9 mouse cellular contexts compared by ENCODE assay signal in genomic region chr11:9119231-9120020, GRCm38 (mm10). TPM values are rescaled to one million over a fixed set of nuclear protein-coding genes. Genes with fewer than 3 reads are reported as not detected.
DNase-seq lines count a peak whose midpoint lies in the region; ATAC-seq and TF ChIP-seq lines count a peak whose summit lies in the region.
"Had no signal": no experiment of that assay in that cellular context is flagged by ENCODE, and none has a peak within 500 bp of the region (broad histone marks: within the 10 kb centered on the region; RNA-seq: fewer than 3 reads in every experiment).

No protein-coding gene starts in this region.

- whole genome bisulfite sequencing in heart, embryonic 15.5 days = 20% methylated on average over 22 of the region's 22 CpGs
- WGBS in hindbrain, postnatal 0 days = 10% methylated on average over 22 of the region's 22 CpGs

- H3K9me3 ChIP-seq in heart, embryonic 15.5 days (replicated peaks) = no peaks in the 10 kb centered on the region
- no peaks in the 10 kb centered on the region for H3K9me3 ChIP-seq in hindbrain, postnatal 0 days (ENCODE audit: low read length)

- H3K27ac ChIP-seq in heart, embryonic 15.5 days = no peak overlapping the region
- no peak overlapping the region for H3K27ac ChIP-seq in hindbrain, postnatal 0 days

- intact Hi-C loops in heart, postnatal 14 days (cut with DNase I) = loop anchor here (5.0 kb wide), 2 partner anchors 67 to 107 kb away; partner anchors contain the start of gene Hus1

- peaks cover 18% of the 10 kb centered on the region; the same call in 1 of the 2 replicates for H3K27me3 ChIP-seq in heart, embryonic 15.5 days
- H3K27me3 ChIP-seq in hindbrain, postnatal 0 days (ENCODE audit: insufficient read depth, low read length) = peaks cover 9% of the 10 kb centered on the region; the same call in 1 of the 2 replicates

- peak overlapping the region; percentile 66 for H3K9ac ChIP-seq in heart, embryonic 15.5 days
- no peak overlapping the region for H3K9ac ChIP-seq in hindbrain, postnatal 0 days (replicated peaks; ENCODE audit: low read length)

- ATAC-seq in heart, embryonic 15.5 days (replicated peaks; ENCODE audit: insufficient number of reproducible peaks, insufficient read depth, low FRiP score, low read depth) = no peak
- no peak for ATAC-seq in hindbrain, postnatal 0 days

- H3K4me3 ChIP-seq in heart, embryonic 15.5 days = peak overlapping the region; percentile 67
- H3K4me3 ChIP-seq in hindbrain, postnatal 0 days (ENCODE audit: low read length) = peak overlapping the region; percentile 44

- H3K36me3 ChIP-seq in heart, embryonic 15.5 days = no peaks in the 10 kb centered on the region
- H3K36me3 ChIP-seq in hindbrain, postnatal 0 days (ENCODE audit: insufficient read depth, low read length) = no peaks in the 10 kb centered on the region

- TF ChIP-seq CTCF in hindbrain, postnatal 0 days (IDR thresholded peaks at IDR 0.05; ENCODE audit: low read depth) = no peak

- peak overlapping the region; percentile 99 for H3K4me2 ChIP-seq in heart, embryonic 15.5 days
- peak overlapping the region; percentile 98 for H3K4me2 ChIP-seq in hindbrain, postnatal 0 days (ENCODE audit: low read depth, low read length)

- peaks cover 28% of the 10 kb centered on the region for H3K4me1 ChIP-seq in heart, embryonic 15.5 days (replicated peaks)
- H3K4me1 ChIP-seq in hindbrain, postnatal 0 days (ENCODE audit: insufficient read depth, low read length) = peaks cover 6% of the 10 kb centered on the region

- no peak for DNase-seq in heart, postnatal 14 days
- peak; percentile 43 for DNase-seq in embryo, embryonic 9.5 days (ENCODE audit: extremely low spot score)
- DNase-seq in hindbrain, postnatal 0 days (ENCODE audit: low spot score) = no peak
- DNase-seq in neural tube, embryonic 10.5 days (ENCODE audit: extremely low spot score, low spot score) = peak; percentile 40
- no peak for DNase-seq in urinary bladder, postnatal 14 days (ENCODE audit: low spot score)
- DNase-seq in testis, postnatal 10 days (ENCODE audit: low spot score) = no peak
- no peak for DNase-seq in layer of hippocampus, adult 9-11 months

RNA-seq across cellular contexts. Expression of gene Upp1, which starts 1.5 kb away (rescaled TPM):
- polyA plus RNA-seq in heart, embryonic 15.5 days (2015; fragmentation: Nextera tagmentation; extraction: Ambion mirVana) = 33.6 and 37.9 TPM in 2 replicates
- 10 to 100 TPM in 1 of 2 experiments, 1 to 10 TPM in 1; 8.3 to 11.2 TPM for total RNA-seq in heart, postnatal 14 days (2021)
- total RNA-seq in hindbrain, postnatal 0 days (2014; rRNA removed) = 4.3 and 6.5 TPM in 2 replicates
- polyA plus RNA-seq in hindbrain, postnatal 0 days (2015; fragmentation: Nextera tagmentation; extraction: Ambion mirVana) = 5.1 and 6.3 TPM in 2 replicates
- polyA plus RNA-seq: erythroblast, embryonic 14.5 days had no signal

Comparison
In these comparisons a context has a peak if more than half of its experiments do, and no peak if none do; other contexts are left out.
1. DNase-seq: peak in embryo, embryonic 9.5 days (single experiment) and neural tube, embryonic 10.5 days (single experiment); none in heart, postnatal 14 days (0 of 2), hindbrain, postnatal 0 days (single experiment), urinary bladder, postnatal 14 days (single experiment), testis, postnatal 10 days (single experiment) and layer of hippocampus, adult 9-11 months (single experiment).